Mouse (Mus musculus) E14TG2a.4 (cell line): ENCODE measurements around the gene Cdkl1.

Source experiments
- CTCF ChIP-seq: conservative IDR thresholded peaks from 2 replicates; pipeline ENCODE4 v1.5.1; 2014; ENCODE audit warnings: low read length
- NANOG ChIP-seq: IDR thresholded peaks from 2 replicates; pipeline ENCODE4 v1.6.1; 2014; ENCODE audit warnings: borderline replicate concordance, low read length, mixed read lengths
- POU5F1 ChIP-seq: IDR thresholded peaks from 2 replicates; pipeline ENCODE4 v1.6.1; 2014; ENCODE audit warnings: low read length, borderline replicate concordance

GRCm38 (mm10) chr12:69751864-69752341 lies 39.2 kb downstream of the Cdkl1 start:
- TF ChIP-seq CTCF, result no peak
- TF ChIP-seq POU5F1, result no peak
- no peak for TF ChIP-seq NANOG
